Mouse (Mus musculus) G1E-ER4 (cell line): ENCODE results near the gene Pkn1. TPM values are rescaled to one million over a fixed set of nuclear protein-coding genes. Genes with fewer than 3 reads are reported as not detected.

Source experiments
- GATA1 ChIP-seq: IDR thresholded peaks from one replicate; pipeline ENCODE4 v1.8.0; 2012; ENCODE audit warnings: low read length, inconsistent platforms
- polyA plus RNA-seq: library from polyadenylated mRNA; stranded (reverse); fragments of >175 nt; gene quantifications from 2 replicates; pipeline ENCODE4 v1.2.3, GENCODE M21; 2012

Gene Pkn1
- polyA plus RNA-seq, 1 experiment = 75.4 TPM

DNA sequence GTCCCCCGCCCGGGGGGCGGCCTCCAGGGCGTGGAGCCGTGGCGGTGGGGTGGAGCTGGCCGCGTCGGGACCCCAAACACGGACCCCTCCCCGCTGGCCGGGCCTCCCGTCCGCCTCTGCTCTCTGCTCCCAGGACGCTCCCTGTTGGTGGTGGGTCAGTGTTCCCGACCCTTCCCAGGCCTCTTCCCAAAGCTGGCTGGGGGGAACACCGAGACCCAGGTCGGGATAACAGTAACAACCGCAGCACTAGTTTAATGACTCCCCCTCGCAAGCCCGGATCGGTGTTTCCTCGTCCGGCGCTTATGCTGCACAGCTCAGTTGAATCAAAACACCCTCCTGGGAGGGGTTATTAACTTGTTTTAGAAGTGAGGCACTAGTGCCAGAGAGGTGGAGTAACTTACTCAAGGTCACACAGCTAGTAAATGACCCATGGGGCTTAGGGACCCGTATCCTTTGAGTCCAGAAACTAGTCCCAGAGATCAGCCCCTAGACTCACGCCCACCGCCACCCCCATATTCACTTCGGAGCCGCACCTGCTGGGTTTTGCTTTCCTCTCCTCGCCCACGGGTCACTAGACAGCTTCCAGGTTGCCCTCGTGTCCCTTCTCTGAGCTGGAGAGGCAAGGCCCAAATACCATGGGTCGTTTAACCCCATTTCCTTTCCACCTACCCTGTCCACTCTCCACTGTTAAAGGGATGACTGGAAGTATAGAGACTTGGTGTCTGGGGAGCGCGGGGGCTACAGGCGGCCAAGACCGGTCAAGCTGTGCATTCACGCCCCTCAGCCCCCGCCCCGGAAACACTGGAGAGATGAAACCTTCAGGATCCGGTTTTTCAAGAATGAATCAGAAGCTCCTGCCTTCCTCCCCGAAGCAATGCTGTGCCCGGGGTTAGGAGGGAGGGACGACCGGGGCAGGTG is 46.0 kb downstream of the Pkn1 start:
- no peak for TF ChIP-seq GATA1

DNA sequence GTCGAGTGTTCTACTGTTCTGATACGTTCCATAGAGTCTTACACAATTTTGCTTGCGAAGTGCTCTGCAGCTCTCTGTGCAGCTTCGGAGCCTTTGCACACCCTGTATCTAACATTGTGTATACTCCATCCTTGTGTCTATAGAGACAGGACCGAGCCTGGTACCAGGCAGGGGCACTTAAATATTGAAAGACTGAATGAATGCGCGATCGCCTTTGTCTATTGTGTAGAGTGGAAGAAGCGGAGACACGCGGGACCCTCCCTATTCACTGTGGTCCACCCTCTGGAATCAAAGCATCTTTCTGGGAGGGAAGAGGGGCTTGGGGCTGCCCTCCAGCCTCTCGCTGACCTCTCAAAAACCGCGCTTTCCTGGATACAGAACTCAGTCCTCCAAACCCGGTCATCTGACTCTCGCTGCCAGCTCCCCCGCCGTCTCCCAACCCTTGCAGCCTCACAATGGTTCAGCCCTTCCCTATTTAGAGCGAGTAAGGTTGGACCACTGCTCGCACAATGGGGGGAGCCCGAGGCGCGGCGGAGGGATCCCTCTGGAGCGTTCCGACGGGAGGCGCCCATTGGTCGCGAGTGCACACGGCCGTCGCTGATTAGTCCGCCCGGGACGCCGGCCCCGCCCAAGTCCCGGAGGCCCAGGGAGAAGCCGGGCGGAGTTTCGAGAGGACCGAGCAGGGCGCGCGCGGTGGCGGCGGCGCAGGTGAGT is 46.8 kb downstream of the Pkn1 start, which contains the start of gene Gipc1:
TSS of gene Gipc1 (plus strand) at position 648 of the 714 bp plus-strand sequence.
- TF ChIP-seq GATA1 = no peak

DNA sequence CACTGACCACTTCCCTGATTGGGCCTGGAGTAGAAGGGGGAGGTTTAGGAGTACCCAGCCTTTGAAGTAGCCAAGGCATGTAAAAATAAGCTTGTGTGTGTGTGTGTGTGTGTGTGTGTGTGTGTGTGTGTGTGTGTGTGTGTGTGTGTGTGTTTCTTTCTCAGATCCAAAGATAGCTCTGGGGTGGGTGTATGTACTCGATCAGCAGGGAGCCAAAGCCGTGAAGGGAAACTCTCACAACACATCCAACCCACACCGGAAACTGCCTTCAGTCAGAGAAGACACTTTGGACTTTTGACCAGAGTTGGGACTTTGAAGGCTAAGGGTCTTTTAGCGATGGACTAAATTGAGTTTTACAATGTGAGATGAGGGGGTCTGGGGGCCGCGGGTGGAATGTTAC is 49.3 kb downstream of the Pkn1 start:
- no peak for TF ChIP-seq GATA1

DNA sequence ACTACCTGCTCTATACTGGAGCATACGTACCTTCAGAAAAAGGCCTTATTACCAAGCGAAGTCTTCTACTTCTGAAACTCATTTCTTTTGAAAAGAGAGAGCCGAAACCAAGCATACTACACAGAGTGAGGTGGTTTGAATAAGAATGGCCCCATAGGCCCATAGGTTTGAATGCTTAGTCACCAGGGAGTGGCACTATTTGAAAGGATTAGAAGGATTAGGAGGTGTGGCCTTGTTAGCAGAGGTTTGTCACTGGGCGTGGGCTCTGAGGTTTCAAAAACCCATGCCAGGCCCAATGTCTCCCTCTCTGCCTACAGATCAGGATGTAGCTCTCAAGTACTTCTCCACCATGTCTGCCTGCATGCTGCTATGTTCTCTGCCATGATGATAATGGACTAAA is 50.9 kb downstream of the Pkn1 start:
- no peak for TF ChIP-seq GATA1

DNA sequence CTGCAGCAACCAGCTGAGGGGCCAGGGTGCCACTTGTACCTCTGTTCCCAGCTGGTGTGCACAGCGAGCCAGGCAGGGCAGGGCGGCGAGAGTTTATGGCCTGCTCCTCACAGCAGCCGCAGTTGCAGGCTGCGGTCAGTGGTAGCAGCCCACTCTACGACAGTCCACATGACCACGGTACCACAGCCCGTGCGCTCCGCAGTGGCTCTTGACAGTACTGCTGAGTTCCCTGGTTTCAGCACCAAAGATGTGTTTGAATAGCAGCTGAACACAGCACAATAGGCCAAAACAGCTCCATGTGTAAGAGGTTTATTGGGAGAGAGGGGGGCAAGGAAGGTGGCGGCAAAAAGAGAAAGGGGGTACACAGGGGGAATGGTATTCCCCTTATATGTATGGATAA is 51.5 kb downstream of the Pkn1 start:
- no peak for TF ChIP-seq GATA1

DNA sequence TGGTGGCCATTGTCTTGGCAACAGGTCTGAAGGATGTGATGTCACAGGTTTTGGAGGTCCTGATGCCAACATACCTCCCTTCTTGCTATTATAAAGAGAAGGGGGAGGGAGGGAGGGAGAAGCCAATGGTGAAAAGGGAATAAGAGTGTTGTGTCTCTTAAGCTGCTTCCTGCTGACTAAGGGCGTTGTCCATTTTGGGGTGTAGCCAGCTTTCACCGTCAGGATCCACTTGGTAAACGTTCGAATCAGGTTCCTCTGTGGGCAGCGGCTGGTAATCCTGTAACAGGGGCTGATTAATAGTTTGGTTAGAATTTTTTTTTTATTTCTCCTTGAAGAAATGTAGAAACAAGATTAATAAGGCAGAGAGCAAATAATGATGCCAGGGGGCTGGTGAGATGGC is 59.3 kb downstream of the Pkn1 start:
- no peak for TF ChIP-seq GATA1

DNA sequence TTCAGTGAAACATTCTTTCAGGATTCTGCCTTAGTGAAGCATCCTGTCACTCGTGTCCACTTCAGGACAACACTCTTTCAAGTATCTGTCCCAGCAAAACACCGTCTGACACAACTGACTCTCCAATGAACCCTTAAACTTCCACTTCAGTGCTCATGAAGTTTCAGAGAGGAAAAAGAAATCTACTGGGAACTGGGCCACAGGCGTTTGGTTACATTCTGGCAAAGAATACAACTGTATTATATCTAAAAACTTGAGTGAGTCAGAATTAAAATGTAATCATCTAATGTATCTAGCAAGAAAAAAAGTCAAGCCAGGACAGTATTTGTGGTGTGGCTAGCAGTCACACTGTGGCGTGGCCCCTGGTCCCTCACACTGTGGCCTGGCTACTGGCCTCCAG is 60.1 kb downstream of the Pkn1 start:
- TF ChIP-seq GATA1 = no peak

DNA sequence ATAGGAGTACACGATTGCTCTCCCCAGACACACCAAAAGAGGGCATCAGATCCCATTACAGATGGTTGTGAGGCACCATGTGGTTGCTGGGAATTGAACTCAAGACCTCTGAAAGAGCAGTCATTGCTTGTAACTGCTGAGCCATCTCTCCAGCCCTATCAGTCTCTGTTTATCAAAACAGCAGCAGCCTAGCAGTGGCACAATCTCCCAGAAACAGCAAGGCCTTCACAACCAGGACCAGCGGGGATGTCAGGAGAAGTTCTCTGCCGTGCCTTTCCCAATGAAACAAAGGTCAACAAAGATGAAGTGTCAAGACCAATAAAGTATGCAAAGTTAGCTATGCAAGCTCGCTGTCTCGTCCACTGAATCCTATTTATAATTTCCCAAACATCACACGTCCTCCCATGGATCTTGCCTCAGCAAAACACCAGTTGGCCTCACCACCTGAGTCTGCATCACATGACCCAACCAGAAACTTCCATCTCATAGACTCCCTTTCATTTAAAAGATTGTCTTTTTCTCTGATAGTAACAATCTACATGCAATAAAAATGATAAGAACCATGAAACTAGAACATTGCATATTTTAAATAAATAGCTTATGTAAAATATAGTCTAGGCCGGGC is 66.8 kb downstream of the Pkn1 start:
- TF ChIP-seq GATA1 = no peak

DNA sequence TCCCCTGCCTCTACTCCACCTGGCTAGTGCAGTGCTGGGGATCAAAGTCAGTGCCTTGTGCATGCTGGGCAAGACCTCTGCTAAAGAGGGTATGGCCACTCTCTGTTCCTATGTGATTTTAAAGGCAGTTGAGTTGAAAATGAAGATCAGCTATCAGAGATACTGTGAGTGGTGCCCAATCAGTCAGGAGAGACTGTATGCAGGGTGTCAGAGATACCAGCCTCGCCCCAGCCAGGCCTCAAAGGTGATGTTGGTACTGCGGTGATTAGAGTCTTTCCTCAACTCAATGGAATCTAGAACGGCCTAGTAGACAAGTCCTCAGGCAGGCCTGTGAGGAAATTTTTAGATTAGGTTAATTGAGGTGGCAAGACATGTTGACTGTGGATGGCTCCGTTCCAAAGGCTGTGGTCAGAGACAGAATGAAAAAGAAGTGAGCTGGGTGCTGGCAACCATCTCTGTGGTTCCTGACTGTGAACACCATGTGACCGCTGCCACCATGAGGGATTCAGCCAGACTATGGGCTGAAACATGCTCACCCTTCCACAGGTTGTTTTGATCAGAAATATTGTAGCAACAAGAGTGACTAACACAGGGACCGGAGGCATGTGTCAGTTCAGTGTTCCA is 73.2 kb downstream of the Pkn1 start:
- TF ChIP-seq GATA1 = no peak

DNA sequence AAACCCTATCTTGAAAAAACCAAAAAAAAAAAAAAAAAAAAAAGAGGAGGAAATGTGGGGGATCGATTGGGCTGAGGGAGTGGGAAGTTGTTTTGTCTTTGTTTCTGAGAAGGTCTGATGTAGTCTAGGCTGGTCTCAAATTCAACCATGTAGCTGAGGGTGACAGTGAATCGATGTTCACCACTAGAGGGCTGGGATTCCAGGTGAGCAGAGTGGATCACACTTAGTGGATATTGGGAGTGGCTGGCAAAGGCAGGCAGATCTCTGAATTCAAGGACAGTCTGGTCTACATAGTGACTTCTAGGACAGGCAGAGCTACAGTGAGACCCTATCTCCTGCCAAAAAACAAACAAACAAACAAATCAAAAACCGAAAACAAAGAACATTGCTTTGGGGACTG is 74.2 kb downstream of the Pkn1 start:
- TF ChIP-seq GATA1 = no peak

DNA sequence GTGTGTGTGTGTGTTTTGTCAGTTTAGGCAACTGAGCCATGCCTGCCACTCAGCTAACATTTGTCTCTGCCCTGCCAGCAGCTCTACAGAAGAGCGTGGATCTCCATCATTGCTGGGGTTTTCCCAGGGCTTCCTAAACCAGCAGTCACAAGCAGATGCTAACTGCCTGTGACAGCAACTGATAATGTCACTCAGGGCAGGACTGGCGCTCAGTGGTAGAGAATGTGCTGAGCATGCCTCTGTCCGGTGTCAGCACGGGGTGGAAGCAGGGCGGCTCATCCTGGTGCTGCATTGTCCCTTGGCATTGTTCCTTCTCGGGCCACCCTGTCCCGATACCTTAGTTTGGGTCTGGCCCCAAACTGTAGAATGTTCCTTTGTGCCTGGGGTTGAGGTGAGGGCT is 75.4 kb downstream of the Pkn1 start:
- TF ChIP-seq GATA1 = no peak

DNA sequence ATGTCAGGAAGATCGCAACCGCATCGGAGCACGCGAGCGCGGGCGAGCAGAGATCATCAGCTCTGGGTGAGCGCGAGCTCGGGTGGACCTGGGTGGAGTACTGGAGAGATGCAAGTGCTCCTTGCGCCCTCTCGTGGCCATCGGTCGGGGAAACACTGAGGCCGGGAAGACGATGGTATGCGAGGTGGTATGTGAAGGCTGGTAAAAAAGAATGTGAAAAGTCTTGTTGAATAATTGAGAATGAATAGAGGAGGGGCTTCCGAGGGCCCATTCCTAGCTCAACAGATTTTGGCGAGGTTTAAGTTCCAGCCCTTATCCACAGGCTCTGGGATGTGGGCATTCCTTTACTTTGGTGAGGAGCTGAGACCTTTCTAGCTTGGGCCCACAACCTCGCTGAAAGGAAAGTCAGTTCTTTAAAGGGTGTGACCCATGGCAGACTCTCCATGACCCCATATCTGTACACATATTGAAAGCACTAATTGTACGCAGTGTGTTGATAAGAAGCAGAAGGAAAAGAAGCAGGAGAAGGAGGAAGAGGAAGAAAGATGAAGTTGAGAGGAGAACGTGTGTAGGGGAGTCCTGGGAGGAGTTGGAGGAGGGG is 76.5 kb downstream of the Pkn1 start:
- TF ChIP-seq GATA1 = no peak

DNA sequence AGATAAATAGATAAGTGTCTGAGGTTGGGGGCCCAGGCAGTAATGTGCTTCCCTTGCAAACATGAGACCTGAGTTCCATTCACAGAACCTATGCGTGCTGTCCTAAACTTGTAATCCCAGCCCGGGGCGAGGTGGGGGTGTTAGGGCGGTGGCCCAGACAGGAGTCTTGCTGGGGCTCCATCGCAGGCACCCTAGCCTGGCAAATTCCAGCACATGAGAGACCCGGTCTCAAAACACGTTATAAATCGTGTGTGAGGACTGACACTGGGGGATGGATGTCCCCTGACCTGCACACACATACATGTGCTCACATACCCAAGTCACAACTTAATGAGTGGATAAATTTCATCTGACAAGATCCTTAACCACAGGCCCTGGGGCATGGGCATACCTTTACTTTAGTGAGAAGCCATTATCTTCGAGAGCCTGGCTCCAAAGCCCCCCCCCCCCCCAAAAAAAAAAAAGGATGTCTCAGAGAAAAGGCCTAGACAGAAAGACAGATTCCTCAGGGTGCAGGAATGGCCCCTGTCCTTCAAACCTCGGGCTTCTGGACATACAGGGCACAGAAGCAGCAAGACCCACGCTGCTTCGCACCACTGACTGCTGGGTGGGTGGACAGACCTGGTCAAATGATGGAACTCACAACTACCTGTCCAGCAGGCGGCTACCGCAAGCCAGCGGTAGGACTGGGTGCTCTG is 77.1 kb downstream of the Pkn1 start:
- no peak for TF ChIP-seq GATA1

DNA sequence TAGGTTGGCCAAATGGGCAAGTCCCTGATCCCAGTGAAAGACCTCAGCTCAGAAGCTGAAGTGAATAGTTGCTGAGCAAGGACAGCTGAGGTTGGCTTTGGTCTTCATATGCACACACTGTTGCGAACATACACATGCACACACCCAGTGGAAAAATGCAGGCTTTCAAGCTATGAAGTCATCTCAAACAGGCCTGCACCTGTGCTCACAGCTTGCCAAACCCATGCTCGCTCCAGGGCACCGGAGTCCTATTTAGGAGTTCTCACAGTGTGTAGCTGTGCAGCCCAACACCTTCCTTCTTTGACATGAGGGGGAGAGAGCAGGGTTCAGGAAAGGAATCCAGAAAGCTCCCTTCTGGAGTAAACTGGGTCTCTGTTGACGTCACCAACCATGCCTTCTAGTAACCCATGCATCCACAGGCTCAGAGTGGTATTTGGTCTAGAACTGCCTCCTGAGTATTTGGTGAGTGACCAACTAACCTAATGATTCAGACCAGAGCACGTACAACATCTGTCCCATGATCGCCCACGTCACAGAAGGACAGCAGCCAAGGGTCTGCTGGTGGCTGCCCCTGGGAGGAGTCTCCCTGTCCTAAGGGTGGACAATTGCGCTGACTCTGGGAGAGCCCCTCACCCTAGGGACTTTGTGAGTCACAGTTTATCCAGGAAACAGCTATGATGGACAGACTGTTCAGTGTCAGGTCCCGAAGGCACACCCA is 79.3 kb downstream of the Pkn1 start:
- TF ChIP-seq GATA1 = no peak
